Mouse (Mus musculus): ENCODE results near the gene Thop1.
"Not testable (repeated sequence)": the region's sequence is repeated elsewhere in the genome, so short reads cannot be mapped to it uniquely, and the experiment has no call there.

The Thop1 gene

DNA sequence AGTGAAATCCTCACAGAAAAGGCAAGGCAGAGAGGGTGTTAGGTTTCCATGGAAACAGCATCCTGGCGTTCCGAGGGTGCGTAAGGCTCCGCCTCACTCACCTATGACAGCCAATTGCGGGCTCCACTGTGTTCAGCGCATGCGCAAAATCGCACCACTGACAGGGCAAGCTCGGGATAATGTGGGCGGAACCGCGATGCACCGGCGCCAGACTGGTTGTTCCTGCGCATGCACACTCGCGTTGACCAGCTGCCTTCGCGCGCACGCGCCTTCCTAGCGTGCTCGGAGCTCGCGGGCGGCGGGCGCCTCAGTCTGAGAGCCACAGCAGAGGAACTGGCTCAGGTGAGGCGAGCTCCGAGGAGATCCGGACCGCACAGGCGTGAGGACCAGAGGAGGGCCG, at the start of gene Thop1:
Thop1 (plus strand) TSS at position 200 of the 400 bp plus-strand sequence.
- peak; percentile 97 for DNase-seq

DNA sequence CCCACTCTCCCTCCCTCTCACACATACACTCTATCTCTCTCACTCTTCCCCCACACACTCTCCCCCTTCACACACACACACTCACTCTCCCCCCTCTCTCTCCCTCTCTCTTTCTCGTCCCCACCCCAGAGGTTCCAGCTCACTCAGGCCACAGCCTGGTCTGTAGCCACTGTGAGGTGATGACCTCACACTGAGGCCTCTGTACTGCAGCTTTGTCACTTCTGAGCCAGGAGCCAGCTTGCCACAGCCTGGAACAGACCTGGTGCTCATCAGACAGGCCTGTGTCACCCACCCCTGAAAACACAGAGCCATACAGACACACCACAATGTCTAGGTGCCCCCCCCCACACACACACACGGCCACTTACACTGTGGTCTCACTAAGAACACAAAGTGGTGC, 49.6 kb upstream of the Thop1 start:
- no peak for DNase-seq

DNA sequence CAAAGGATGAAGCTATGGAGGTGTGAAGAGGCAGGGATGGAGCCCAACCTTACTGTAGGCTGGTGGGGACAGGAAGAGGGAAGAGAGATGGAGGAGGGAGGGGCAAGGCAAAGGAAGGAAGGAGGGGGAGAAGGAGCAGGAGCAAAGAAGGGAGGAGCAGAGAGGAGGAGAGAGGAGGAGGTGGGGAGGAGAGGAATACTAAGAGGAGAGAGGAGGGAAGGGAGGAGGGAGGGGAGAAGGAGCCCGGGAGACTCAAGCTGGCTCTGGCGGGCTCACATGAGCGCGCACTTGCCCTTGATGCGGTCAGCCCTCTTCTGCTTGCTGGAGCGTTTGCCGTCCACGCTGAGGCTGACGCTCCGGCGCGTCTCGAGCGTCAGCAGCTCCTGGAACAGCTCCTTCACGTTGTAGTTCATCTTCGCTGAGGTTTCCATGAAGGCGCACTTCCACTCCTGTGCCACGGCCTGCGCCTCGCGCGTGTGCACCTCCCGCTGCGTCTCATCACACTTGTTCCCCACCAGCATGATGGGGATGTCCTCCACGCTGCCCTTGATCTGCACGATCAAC, 48.2 kb upstream of the Thop1 start:
- no peak for DNase-seq

DNA sequence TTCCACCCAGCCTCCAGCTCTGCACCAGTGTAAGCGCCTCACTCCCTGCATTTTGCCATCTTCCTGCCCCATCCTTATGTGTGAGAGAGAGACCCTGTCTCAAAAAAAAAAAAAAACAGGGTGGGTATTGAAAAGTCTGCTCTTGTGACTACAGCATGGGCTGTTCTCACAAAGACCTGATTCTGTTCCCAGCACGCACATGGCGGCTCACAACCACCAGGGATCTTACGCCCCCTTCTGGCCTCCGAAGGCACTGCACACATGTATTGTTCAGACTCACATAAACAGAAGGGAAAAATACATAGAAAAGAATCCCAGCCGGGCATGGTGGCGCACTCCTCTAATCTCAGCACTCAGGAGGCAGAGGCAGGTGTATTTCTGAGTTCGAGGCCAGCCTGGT, 47.1 kb upstream of the Thop1 start:
- no peak for DNase-seq

DNA sequence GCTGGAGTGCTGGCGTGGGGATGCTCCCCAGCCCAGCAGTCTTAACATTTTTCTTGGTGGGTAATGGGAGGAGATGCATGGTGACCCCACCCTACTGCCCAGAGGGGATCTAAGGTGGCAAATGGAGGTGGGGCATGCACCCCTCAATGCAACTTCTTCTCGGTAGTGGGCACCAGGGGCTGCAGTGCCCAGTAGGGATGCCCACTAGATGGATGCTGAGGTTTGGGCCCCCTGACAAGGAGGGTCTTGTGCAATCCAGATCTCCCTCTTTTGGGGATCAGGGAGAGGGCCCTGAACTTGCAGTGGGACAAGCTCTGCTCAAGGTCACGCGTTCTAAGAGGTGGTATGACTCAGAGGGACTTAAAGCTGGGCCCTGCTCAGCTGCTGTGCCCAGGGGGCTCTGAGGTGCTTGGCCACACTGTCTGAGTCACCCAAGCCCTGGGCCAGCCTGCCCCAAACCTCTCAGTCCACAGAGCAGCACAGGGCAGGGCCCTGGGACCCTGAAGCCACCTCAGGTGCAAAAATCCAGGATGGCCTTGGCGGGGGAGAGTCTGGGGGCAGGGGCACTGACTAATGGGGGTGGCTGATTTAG, 45.4 kb upstream of the Thop1 start:
- no peak for DNase-seq

DNA sequence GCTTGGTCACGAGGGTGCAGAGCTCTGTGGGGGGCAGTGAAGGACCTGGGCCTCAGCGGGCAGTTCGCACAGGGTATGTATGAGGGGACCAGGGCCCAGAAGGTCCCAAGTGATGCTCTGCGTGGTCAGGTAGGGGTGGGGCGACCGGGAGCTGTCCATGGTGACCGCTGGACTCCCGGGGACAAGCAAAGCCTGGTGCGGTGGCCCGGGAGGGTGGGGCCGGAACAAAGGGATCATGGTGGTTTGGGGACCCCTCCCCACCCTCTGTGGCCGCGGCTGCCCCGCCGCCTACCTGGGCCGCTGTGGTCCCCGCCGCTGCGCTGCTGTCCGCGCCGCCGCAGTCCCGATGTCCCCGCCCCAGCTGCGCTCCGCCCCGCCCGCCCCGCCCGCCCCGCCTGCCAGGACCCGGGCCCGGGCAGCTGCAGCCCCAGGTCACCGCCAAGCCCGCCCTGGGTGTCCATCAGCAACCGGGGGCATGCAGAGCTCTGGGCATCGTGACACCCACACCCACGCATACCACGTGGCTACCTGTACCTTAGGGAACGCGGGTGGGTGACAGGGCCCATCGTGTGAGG, 44.7 kb upstream of the Thop1 start:
- DNase-seq: no peak

DNA sequence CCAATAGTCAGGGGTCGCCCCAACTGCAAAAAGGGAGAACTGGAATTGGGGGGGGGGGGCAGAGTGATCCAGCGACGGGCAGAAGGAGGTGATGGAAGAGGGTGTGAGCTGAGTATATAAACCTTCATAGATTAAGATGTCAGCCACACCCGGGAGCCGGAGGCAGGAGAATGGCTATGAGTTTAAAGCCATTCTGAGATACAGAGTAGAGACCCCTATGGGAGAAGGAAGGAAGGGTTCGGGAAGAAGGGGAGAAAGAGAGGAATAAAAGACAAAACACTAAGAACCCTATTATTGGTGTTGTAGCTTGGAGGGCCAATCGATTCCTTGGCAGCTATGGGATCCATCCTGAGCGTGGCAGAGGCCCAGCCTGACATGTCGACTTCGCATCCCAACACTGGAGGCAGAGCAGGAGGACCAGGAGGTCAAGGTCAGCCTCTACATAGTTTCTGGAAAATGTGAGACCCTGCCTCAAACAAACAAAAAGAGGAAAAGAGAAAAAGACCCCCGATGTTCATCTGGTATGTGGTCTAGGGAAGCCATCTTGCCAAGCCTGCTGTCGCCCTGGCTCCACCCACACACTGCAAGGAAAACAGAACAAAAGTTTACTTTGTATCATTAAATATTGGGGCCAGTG, 44.1 kb upstream of the Thop1 start, which contains the start of gene Diras1:
Diras1 (minus strand) TSS at position 24 of the 637 bp plus-strand sequence.
- DNase-seq: no peak

DNA sequence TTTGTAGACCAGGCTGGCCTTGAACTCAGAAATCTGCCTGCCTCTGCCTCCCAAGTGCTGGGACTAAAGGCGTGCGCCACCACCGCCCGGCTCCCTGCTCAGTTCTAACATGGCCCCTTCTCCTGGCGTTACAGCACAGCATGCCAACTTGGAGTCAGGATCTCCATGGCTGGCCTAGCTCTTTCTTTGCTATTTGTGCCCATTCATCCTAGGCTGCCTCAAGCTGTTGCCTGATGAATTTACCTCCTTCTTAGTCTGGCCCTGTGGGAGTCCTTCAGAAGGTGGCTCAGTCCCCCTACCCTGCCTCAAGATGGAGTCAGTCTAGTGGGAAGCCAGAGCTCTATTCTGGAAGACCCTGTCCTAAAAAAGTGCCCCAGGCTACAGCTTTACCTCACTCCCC, 43.0 kb upstream of the Thop1 start:
- DNase-seq: no peak

DNA sequence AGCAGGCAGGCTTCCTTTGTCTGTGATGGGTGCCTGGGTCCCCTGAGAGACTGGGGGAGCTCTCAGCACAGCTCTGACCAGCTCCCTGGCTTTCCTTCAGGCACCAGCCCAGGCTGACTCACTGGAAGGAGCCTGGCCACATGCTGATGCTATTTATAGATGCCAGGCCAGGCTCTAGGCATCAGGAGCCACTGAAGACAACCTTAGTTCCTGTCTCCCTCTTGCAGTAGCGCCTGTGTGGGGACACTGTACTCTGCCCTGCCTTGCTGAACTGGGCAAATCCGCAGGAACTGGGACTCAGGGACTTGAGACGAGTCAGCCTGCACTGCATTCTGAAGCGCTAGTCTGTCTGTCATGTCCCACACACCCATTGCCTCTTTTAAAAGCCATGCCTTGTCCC, 42.5 kb upstream of the Thop1 start:
- DNase-seq: no peak

DNA sequence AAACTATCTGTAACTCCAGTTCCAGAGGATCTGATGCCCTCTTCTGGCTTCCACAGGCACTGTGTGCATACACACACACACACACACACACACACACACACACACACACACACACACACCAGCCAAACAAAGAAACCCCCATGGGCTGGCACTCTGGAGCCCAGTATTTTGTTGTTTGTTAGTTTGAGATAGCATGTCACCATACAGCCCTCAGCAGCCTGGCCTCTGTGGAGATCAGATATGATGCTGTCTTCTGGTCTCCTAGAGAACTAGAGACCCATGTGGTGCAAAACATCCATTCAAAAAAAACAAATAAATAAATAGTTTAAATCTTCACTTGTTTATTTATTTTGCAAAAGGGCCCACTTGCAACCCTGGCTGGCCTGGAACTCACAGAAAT, 41.6 kb upstream of the Thop1 start:
- DNase-seq: no peak

DNA sequence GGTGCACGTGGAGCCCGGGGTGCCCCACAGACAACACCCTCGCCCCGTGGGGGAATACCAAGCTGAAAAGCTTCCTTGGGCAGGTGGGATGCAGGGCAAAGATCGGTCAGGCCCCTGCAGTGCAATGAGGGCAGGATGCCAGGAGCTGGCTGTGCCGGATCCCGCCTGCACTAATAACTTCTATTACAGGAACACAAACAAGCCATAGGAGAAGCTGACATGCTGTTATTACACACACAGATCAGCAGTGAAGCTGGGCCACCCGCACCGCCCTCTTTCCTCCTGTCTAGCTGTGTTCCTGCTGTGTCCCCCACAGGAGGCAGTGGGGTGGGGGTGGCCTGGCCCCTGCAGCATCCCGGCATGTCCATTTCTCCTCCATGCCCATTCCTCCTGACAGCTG, 40.8 kb upstream of the Thop1 start:
- DNase-seq: no peak

DNA sequence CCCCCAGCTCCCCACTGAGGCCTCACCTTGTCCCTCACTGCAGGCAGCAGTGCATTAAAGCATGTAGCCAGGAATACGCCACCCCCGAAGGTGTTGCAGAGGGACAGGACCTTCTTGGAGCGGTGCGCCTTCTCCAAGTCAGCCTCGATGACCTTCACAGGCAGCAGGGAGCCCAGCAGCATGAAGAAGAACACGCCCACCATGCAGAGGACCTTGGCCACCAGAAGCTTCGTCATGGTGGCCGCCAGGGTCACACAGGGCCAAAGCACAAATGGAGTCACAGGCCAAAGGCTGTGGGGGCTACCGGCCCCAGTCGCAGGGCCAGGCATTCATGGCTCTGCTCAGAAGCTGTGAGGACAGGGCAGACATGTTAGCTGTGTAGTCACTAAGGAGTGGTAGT, 36.2 kb upstream of the Thop1 start:
- DNase-seq: no peak

DNA sequence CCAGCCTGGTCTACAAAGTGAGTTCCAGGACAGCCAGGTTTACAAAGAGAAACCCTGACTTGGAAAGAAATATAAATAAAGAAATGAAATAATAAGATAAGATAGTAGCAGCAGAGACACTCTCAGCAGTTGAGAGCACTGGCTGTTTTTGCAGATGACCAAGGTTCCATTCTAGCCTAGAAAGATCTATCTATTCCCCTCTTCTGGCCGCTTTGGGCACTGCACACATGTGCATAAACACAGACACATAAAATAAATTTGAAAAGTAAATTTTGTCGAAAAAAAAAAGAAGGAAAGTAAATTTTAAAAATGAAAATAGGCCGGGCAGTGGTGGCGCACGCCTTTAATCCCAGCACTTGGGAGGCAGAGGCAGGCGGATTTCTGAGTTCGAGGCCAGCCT, 33.6 kb upstream of the Thop1 start:
- peak; percentile 22 for DNase-seq

DNA sequence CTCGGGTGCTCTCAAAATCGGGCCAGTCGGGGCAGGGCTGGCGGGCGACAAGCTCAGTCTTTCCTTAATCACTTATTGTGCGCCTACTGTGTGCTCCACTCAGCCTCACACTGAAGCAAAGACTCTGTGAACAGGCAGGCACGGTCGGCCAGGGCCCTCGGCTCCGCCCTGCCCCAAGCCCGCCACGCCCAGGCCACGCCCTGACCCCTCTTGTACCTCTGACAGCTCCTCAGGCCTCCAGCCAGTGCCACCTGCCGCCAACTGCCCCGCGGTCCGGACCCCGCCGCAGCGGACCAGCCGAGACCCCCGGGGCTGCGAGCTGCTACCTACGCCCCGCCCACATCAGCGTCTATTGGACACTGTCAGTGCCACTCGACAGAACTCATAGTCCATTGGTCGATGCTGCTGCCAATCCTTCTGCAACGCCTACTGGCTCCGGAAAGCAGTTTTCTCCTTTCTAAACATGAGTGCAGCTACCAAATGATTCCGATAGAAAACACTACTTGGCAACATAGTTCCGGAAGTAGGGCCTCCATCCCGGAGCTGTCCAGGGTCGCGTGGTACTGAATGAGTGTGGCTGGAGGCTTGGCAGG, 32.8 kb upstream of the Thop1 start, which contains the start of gene Slc39a3:
Slc39a3 (minus strand) TSS at position 439 of the 593 bp plus-strand sequence.
- peak; percentile 99 for DNase-seq

DNA sequence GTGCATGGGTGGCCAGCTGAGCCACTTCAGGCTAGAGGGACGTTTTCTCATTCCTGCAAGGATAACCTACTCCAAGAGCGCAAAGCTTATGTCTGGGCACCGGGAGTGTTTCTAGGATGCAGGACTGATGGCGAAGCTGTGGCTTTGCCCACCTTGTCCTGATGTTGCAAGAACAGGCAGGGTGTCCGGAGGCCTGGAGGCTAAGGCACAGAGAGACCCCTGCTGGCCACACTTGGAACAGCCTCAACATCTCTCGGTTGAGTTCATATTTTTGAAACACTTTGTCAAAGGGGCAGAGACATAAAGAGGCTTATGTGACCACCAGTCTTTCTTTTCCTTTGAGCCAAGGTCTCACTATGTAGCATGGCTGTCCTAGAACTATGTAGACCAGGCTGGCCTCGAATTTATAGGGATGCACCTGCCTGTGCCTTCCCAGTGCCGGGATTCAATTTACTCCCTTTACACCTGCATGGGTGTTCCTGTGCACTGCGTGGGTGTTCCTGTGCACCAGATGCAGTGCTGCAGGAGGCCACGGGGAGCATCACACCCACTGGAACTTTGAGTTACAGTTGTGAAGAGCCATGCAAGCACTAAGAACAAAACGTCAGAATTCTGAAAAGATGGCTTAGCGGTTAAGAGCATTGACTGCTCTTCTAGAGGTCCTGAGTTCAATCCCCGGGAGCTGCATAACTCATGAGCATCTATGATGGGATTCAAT, 28.2 kb upstream of the Thop1 start:
- peak; percentile 80 for DNase-seq

DNA sequence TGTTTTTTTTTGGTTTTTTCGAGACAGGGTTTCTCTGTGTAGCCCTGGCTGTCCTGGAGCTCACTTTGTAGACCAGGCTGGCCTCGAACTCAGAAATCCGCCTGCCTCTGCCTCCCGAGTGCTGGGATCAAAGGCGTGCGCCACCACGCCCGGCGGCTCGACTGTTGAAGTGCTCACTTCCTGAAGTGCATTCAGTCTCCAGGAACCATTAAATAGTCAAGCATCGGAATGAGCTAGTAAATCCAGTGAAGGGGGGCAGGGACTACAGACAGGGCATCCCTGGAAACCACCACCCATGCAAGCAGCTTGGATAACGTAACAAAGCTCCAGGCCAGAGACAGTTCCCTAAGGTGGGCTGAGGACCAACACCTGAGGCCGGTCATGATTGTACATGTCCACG, 24.6 kb upstream of the Thop1 start:
- not testable (repeated sequence) for DNase-seq

DNA sequence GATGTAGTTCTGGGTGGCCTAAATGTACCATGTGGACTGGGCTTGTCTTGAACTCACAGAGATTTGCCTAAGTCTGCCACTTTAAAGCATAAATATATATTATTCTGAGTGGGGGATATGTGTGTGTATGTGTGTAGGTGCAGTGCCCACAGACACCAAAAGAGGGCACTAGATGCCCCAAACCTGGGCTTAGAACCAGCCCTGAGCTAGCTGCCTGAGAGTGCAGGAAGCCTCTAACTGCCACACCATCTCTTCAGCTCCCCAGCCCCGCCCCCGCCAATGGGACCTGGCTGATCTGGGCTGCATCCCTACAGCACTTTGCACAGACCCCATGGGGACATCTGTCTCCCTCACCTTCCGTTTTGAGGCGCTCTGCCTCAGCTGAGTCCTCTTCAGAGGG, 19.2 kb upstream of the Thop1 start:
- DNase-seq: peak; percentile 18

DNA sequence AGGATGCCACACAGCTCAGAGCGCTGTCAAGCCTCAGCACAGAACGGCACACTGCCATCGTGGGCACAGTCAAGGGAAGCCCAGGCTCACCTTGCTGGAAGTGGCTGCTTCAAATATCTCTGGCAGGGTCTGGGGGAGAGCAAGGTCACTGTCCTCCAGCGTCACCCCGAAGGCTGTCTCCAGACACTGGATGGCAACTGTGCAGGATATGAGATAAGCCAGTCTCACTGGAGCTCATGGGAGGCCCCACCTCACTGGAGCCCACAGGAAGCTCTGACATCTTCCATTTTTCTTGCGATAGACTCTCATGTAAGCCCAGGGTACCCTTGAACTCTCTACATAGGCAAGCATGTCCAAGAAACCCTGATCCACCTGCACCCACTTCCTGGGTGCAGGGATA, 18.7 kb upstream of the Thop1 start:
- DNase-seq: no peak

DNA sequence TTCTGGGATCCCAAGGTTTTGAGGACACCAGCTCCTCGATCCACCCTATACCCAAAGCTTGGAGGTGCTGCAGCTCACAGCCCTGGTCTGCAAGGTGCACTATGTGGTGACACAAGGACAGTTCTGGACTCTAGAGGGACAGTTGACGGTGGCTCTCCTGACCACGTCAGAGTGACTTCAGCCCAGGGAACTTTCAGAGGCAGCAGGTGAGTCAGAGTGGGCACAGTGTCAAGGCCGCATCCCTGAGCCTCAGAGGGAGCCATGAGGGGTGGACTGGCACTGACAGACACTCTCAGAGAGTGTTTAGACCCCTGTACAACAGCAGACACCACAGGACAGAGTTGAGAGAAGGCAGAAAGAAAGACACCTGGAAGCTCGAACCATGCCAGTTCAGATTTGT, 17.3 kb upstream of the Thop1 start:
- no peak for DNase-seq

DNA sequence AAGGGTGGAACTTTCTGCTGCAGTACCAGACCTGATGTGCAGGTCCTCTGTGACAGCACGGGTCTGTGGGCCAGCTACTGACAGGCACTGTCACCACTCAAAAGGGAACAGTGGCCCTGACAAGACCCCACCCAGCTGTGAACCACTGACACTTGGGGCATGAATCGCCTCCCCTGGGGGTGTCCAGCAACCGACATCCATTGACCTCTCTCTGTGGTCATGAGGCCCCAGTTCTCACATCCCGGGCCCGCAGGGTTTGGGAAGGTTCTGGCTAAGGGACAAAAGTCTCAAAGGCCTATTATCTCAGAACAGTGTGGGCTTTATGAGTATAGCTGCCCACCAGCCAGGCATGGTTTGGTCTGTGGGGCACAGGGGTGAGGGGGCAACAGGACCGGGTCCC, 14.7 kb upstream of the Thop1 start:
- no peak for DNase-seq

DNA sequence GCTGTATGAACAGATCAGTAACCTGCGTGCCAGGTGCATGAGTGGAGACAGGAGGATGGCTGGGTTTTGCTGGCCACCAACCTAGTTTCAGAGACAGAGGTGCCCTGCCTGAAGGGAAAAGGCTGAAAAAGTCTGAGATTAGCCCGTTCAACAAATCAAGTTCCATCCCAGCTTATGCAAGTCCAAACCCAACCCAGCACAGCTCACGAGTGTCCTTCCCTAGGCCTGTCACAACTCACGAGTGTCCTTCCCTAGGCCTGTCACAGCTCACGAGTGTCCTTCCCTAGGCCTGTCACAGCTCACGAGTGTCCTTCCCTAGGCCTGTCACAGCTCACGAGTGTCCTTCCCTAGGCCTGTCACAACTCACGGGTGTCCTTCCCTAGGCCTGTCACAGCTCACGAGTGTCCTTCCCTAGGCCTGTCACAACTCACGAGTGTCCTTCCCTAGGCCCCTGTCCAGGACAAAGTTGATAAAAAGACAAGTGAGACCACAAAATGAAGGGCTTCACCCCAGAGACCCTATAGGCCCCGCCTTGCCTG, 14.0 kb upstream of the Thop1 start:
- not testable (repeated sequence) for DNase-seq

DNA sequence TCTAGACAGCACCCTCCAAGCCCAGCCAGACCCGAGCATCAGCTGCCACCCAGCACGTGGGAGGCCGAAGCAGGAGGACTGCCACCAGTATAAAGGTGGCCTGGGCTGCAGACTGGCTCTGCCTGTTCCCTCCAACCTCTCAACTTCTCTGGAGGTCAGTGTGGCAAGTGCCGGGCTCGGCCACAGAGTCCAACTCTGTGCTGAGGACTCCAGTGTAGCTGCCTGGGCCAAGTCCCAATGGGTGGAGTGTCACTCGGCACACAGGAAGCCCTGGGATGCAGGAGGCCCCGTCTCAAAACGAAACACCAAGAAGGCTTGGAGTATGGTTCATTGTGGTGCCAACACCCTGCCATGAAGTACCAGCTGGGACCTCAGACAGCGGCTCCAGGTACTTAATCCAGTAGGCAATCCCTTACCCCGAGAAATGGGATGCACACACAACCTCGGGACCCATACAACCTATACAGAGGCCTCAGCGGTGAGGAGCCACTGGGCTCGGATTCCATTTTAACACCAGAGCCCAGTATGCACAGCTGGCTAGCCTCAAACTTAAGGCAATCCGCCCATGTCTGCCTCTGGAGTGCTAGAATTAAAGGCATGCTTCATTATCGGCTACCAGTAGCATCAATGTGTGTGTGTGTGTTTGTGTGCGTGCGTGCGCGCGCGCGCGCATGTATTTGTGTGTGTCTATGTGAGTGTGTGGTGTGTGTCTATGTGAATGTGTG, 12.3 kb upstream of the Thop1 start:
- DNase-seq: no peak

All from lung, postnatal 14 days (tissue).